Mouse (Mus musculus) embryo, embryonic 11.5 days (tissue): Measurements from ENCODE around the gene Gprin1.
A peak's percentile ranks its signal among the peaks of the same experiment; 100 is the strongest.
"Not testable (repeated sequence)": the region's sequence is repeated elsewhere in the genome, so short reads cannot be mapped to it uniquely, and the experiment has no call there.

Experiments used
- DNase-seq: peaks from one replicate; pipeline ENCODE4 v3.0.0-alpha.2; 2012; ENCODE audit warnings: low read depth, low spot score

Gprin1 gene

DNA sequence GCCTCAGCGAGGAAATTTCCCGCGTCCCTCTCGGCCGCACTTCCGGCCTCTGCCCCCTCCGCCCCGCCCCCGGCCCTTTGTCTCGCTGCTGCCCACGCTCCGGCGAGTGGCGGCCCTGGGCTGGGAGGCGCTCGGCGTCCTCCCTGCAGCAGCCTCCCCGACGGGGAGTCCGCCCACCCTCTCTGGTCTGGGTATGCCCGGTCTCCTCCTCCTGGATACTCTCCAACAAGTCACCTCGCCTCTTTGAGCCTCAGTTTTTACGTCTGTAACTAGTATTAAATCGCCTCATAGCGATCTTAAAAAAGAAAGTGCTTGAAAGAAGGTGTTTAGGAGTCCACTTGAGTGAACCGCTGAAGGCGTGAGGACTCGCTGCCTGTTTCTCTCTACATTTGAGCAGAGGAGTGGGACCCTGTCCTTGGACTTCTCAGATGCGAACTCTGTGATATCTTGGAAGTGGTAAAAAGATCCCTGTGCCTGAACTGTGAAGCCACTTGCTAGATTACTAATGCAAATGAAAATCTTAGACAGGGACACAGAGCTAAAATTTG is at the start of gene Gprin1:
TSS of gene Gprin1 (minus strand) at position 11 of the 548 bp plus-strand sequence.
- no peak for DNase-seq

GRCm38 (mm10) chr13:54798740-54799139 is 49.1 kb upstream of the Gprin1 start:
- DNase-seq, result no peak

DNA sequence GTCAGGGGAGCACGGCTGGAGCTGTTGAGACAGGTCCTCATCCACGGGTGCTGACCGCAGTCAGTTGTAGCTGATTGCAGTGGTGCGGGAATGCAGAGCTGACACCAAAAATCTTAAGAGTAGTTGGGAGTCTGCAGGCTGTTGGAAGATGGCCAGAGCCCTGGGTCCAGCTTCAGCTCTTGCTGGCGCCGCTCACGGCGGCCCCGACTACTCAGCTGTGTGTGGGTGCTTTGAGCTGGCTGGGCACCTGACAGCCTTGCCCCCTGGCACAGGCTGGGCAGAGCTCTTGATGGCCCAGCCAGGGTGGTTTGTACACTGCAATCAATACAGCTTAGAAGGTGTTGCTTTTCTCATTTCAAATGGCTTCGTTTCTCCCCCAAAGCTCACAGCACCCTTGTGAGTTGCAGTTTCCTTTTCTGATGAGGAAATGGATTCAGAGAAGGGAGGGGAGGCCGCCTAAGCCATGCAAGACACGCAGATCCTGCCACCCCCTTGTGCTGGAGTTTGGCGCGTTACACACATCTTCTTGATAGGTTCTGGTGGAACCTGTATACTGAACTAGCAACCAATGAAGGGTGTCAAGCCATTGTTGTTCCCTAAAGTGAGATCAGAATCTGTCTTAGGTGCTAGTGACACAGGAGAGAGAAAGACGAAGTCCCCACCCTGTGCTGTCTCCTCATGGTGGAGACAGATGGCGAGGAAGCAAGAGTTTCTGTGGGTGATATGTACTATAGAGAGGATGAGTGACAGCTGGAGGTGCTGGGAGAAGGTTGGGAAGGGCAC is 48.4 kb upstream of the Gprin1 start:
- DNase-seq, result no peak

GRCm38 (mm10) chr13:54797356-54797755 is 47.7 kb upstream of the Gprin1 start:
- DNase-seq, result no peak

GRCm38 (mm10) chr13:54794843-54795242 is 45.2 kb upstream of the Gprin1 start:
- no peak for DNase-seq

- no peak for DNase-seq
Observed at GRCm38 (mm10) chr13:54794002-54794577, 44.4 kb upstream of the Gprin1 start.

DNA sequence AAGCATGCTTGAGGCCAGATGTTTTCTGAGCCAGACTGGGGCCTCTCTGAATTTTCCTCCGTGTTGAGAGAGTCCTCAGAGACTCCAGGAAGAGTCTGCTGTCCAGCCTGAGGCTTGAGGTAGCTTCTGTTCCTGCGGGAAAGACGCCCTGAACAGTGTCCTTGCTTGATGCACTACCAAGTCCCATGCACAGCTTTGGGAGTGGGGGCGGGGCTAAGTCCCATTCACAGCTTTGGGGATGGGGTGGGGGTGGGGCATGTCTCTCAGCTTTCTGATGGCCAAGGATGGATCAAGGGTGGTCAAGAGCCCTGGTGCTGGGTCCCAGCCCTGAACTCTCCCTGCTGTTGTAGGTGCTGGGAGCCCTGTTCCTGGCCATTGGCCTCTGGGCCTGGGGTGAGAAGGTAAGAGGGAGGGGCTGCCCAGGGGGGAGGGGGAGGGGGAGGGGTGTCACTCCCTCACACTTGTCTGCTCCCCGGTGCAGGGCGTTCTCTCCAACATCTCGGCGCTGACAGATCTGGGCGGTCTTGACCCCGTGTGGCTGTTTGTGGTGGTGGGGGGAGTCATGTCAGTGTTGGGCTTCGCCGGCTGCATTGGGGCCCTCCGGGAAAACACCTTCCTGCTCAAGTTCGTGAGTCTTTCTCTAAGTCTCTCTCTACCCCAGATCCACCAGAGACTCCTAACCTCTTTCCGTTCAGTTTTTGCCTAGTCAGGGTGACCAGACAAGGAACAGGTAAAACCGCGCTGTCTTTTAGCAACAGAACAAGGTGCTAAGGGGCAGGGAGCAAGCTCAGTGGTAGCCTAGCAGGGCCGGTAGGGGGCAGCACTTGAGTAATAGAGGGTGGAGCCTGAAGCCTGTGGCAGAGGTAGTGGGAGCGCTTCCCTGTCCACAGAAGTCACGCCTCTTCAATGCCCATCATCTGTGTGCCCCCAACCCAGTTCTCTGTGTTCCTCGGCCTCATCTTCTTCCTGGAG is 42.9 kb upstream of the Gprin1 start:
- DNase-seq, result no peak

GRCm38 (mm10) chr13:54789561-54790397 is 40.1 kb upstream of the Gprin1 start:
- DNase-seq, result no peak

GRCm38 (mm10) chr13:54788740-54789560 is 39.3 kb upstream of the Gprin1 start, which contains the start of gene Tspan17:
Gene Tspan17, plus strand, starts transcription at chr13:54789377.
- peak; percentile 90 for DNase-seq

- not testable (repeated sequence) for DNase-seq
Observed at GRCm38 (mm10) chr13:54787591-54787990, 37.9 kb upstream of the Gprin1 start.

DNA sequence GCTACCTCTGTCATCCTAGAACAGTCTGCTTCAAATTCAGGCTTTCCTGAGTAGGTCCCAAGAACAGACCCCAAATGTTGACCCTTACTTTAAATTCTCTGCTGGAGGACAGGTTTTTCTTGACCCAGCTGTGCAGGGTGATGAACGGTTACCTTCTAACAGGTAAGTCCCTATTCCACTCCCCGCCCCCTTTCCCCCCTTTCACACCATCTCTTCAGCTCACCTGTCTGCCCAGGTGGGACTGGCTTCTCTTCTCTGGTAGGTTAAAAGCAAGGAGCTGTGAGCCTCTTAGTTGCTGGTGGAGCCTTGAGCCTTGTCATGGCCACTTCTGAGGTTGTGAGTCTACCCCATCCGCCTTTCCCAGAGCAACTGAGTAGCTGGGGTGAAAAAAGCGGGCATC is 34.0 kb upstream of the Gprin1 start, which contains the start of gene Eif4e1b:
TSS of gene Eif4e1b (plus strand) at position 301 of the 400 bp plus-strand sequence.
- no peak for DNase-seq

- DNase-seq, result no peak
Observed at GRCm38 (mm10) chr13:54783235-54783634, 33.6 kb upstream of the Gprin1 start.

DNA sequence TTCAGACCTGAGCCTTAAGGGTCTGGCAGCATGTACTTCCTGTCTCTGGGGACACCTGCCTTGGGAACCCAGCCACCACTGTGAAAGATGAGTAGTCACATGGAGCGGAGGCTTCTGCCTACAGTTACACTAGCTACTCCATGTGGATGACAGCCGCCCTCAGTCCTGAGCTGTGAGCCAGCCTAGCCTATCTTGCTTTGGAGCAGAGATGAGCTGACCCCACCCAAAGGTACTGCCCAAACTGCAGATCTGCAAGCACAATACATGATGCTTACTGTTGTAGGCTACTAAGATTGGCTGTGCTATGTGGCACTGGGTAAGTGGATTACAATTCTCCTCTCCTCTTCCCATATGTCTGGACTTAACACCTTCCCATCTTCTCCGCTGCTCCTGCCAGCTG is 31.4 kb upstream of the Gprin1 start:
- DNase-seq, result no peak

GRCm38 (mm10) chr13:54780592-54780991 is 30.9 kb upstream of the Gprin1 start:
- no peak for DNase-seq

- no peak for DNase-seq
Observed at GRCm38 (mm10) chr13:54767012-54767411, 17.3 kb upstream of the Gprin1 start.

- DNase-seq, result peak; percentile 29
Observed at GRCm38 (mm10) chr13:54766192-54766768, 16.6 kb upstream of the Gprin1 start, which contains the start of gene Sncb. Gene Sncb, minus strand, starts transcription at chr13:54766595.

DNA sequence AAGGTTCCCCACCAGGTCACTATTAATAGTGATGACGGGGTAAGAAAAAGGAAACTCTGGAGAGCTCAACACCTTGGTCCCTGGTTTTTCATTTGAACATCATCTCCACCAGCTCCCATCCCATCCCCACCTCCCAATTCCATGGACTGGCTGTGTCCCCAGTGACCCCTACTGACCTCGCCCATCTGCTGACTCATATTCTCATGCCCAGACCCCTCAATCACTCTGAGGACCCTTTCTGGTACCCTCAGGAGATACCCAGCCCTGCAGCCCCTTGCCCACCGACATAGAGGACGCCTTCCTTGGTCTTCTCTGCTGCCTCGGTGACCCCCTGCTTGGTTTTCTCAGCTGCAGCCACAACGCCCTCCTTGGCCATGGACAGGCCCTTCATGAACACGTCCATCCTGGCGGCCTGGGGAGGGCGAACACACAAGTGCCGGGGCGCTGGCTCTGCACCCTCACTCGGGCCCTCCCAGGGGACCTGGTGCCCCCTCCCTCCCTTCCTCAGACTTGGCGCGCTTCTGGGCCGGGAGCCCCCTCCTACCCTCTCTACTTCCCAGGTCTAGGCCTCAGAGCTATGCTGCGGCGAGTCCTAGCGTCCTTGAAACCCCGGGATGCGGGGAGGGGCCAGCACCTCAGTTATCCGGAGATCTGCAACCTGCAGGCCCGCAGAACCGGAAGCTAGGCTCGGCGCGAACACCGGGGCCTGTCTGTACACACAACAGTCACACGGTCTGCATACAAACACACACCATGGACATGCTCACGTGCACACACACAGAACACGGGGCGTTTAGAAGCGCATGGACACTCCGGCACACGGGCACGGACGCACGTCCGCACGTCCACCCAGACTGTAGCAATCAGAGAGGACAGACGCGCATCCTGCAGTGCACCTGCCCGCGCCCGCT is 15.9 kb upstream of the Gprin1 start:
- DNase-seq, result no peak

- DNase-seq, result no peak
Observed at GRCm38 (mm10) chr13:54760906-54761305, 11.2 kb upstream of the Gprin1 start.
